Mouse (Mus musculus) kidney, embryonic 16.5 days (tissue): ENCODE data around the gene Acsm5. TPM values are rescaled to one million over a fixed set of nuclear protein-coding genes. Genes with fewer than 3 reads are reported as not detected.

Experiments
- ATAC-seq: fragments of 200-750 bp; cut with Nextera tagmentation; 2 replicates; pipeline ENCODE4 v1.8.0; 2017; ENCODE audit warnings: moderate TSS enrichment; ENCODE audit not compliant: low FRiP score, low TSS enrichment
- H3K27ac ChIP-seq: fragments of 300-500 bp; sonication (generic); 2 replicates; pipeline ENCODE4 v1.5.1; 2014; ENCODE audit warnings: low read length
- H3K27me3 ChIP-seq: fragments of 300-500 bp; sonication (generic); 2 replicates; pipeline ENCODE4 v1.6.1; 2014; ENCODE audit warnings: low read length, control low read depth, mixed read lengths; ENCODE audit not compliant: insufficient read depth
- H3K36me3 ChIP-seq: fragments of 300-500 bp; sonication (generic); 2 replicates; pipeline ENCODE4 v1.6.1; 2014; ENCODE audit warnings: low read length, control low read depth, mixed read lengths; ENCODE audit not compliant: insufficient read depth
- H3K4me1 ChIP-seq: fragments of 300-500 bp; sonication (generic); 2 replicates; pipeline ENCODE4 v1.6.1; 2014; ENCODE audit warnings: low read length, control low read depth, mixed read lengths; ENCODE audit not compliant: insufficient read depth
- H3K4me2 ChIP-seq: fragments of 300-500 bp; sonication (generic); replicated peaks from 2 replicates; pipeline ENCODE4 v1.6.1; 2014; ENCODE audit warnings: low read depth, low read length
- H3K4me3 ChIP-seq: fragments of 300-500 bp; sonication (generic); 2 replicates; pipeline ENCODE4 v1.5.1; 2014; ENCODE audit warnings: mild to moderate bottlenecking, low read length
- H3K9ac ChIP-seq: fragments of 300-500 bp; sonication (generic); replicated peaks from 2 replicates; pipeline ENCODE4 v1.6.1; 2014; ENCODE audit warnings: low read length
- H3K9me3 ChIP-seq: fragments of 300-500 bp; sonication (generic); 2 replicates; pipeline ENCODE4 v1.6.1; 2016; ENCODE audit warnings: low read length, control low read depth
- WGBS: fragments of 180-500 bp; shearing (Covaris S2); extraction: QIAGEN DNeasy Blood & Tissue Kit; methylation state at CpG from one replicate; pipeline ENCODE4 v1.1.7; 2014; 5-methylcytosine and 5-hydroxymethylcytosine counted together
- polyA plus RNA-seq: library from polyadenylated mRNA; unstranded; fragments of >200 nt; fragmentation: Nextera tagmentation; extraction: Ambion mirVana; gene quantifications from 2 replicates; pipeline ENCODE4 v1.2.1, GENCODE M21; 2015

Acsm5 gene
- polyA plus RNA-seq, result 1.2 TPM in 2 replicates

DNA sequence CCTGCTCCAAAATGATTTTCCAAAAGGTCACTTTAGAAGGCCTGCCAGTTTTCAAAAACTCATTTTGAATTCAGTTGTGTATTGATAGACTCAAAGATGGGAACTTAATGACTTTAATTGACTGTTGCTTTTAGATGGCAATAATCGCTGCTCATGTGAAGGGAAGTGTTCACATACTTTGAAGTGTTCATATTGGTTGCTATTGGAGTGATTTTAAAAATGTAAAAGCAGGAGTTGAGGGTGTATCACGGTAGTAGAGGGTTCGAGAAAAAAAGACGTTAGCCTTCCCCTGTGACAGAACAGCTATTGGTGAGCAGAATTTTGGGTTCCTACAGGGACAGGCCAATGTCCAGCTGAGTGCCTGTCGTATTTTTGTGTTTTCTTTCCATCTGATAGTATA lies at the start of gene Acsm5:
Acsm5 (plus strand) TSS at position 301 of the 400 bp plus-strand sequence.
- WGBS, result 73% methylated on average over 5 of the region's 5 CpGs
- no peaks in the 10 kb centered on the region for H3K4me1 ChIP-seq
- no peak within 1 kb of the TSS for H3K4me3 ChIP-seq
- no peak for ATAC-seq
- no peaks in the 10 kb centered on the region for H3K9me3 ChIP-seq
- H3K27me3 ChIP-seq, result no peaks in the 10 kb centered on the region
- no peak within 1 kb of the TSS for H3K4me2 ChIP-seq
- H3K36me3 ChIP-seq, result no peaks in the 10 kb centered on the region
- H3K9ac ChIP-seq, result no peak within 1 kb of the TSS
- no peak within 1 kb of the TSS for H3K27ac ChIP-seq

DNA sequence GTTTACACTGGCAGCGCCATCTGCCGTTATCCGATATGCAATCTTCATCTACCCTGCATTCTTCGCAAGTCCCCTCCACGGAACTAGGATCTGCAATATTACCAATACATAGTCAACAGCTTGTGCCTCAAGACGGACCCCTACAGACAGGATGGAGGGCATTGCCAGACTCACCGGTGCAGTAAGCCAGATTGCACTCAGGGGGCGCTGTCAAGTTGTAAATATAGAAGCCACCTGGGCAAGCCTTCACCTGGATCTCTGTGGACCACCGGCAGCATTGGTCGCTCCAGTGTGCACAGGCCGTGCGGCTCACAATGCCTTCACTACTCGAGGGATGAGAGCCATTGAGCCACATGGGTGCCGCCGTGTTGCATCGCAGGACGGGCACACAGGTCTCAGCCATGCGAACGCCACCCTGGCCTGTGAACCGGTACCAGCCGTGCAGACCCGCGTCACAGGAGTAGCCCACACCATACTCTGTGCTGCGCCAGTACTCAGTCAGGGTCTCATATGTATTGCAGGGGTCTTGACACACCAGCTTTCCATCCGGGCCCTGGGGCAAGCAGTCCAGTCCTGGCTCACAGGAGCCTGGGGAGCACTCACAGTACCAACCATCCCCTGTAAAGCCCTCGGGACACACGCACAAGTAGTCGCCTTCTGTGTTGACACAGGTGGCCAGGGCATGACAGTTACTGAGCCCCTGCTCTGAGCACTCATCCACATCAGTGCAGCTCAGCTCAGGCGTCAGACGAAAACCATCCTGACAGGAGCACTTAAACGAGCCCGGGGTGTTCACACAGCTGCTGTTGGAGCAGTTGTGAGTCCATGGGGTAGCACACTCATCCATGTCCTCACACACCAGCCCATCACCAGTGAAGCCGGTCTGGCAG lies 42.5 kb upstream of the Acsm5 start:
- H3K4me2 ChIP-seq, result 0 out of 2 replicates have a peak overlapping the region, but pooled peaks have one; percentile 10
- H3K36me3 ChIP-seq, result no peaks in the 10 kb centered on the region
- no peak overlapping the region for H3K27ac ChIP-seq
- H3K4me3 ChIP-seq, result no peak overlapping the region
- no peaks in the 10 kb centered on the region for H3K27me3 ChIP-seq
- H3K4me1 ChIP-seq, result peaks cover 7% of the 10 kb centered on the region; the same call in 1 of the 2 replicates
- 52% methylated on average over 33 of the region's 33 CpGs for WGBS
- H3K9ac ChIP-seq, result no peak overlapping the region
- no peaks in the 10 kb centered on the region for H3K9me3 ChIP-seq
- peak; percentile 95 for ATAC-seq

DNA sequence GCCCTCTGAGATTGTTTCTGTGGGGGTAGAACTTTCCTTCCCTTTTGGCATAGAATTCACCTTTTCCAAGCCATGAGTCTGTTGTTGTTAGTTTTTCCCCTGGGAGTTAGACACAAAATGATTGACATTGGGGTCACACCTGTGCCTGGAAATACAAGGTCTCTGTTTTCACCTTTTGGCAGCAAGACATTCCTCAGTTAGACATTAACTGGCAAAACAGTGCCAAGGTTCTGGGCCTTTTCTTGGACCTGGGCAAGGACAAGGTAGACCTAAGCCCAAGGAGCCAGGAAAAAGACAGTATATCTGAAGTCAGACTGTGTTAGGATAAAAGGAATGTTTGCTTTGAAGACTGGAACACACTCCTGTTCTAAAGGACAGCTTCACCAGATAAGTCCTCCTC lies 40.0 kb upstream of the Acsm5 start, which contains the start of gene Umod:
Umod (minus strand) TSS at position 27 of the 400 bp plus-strand sequence.
- Histone ChIP-seq H3K4me3 (no peak within 1 kb of the TSS), H3K9ac (no peak within 1 kb of the TSS), H3K36me3 (no peaks in the 10 kb centered on the region), H3K9me3 (no peaks in the 10 kb centered on the region), H3K4me2 (no peak within 1 kb of the TSS), H3K4me1 (peaks cover 7% of the 10 kb centered on the region; the same call in 1 of the 2 replicates), H3K27ac (peak within 1 kb of the TSS; percentile 29; the same call in 1 of the 2 replicates), H3K27me3 (no peaks in the 10 kb centered on the region)
- no peak for ATAC-seq

DNA sequence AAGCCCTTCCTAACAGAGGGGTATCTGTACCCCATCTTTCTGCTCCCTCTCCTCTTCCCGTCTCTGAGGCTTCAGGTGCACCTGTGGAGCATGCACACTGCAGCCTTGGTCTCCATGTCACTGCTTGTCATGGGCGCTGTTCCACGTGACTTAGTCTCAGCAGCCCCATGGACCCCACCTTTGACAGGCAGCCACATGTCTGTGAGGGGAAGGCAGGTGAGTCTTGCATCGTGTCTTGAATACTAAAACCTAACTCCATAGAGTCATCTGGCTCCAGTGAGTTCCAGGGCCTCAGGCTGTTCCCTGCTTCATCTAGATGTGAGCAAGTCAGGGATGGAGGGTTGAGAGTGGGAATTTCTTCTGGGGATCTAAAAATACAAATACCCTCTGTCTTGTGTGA lies 35.1 kb upstream of the Acsm5 start:
- H3K4me2 ChIP-seq, result no peak overlapping the region
- no peak overlapping the region for H3K4me3 ChIP-seq
- no peaks in the 10 kb centered on the region for H3K36me3 ChIP-seq
- no peaks in the 10 kb centered on the region for H3K27me3 ChIP-seq
- H3K4me1 ChIP-seq, result peaks cover 3% of the 10 kb centered on the region; the same call in 1 of the 2 replicates
- no peak overlapping the region for H3K9ac ChIP-seq
- no peak overlapping the region for H3K27ac ChIP-seq
- H3K9me3 ChIP-seq, result no peaks in the 10 kb centered on the region
- 86% methylated on average over 4 of the region's 4 CpGs for WGBS
- no peak for ATAC-seq

DNA sequence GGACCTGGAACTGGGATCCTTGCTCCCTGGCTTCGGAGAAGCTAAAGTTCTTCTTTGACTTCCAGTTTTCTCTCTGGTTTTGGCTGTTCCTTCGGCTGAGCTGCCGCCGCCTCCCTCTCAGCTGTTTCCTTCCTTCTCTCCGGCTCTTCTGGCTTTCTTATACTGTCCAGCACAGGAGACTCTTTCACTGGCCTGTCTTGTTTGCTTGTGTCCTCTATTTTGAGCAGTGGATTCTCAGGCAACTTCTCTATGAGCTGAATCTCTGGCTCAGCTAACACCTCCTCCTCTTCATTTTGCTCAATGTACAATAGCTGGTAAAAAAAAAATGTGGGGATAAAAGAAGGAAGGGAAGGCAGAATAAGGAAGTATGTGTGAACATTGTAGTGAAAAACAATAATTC lies 32.6 kb upstream of the Acsm5 start:
- Histone ChIP-seq H3K4me2 (no peak overlapping the region), H3K36me3 (no peaks in the 10 kb centered on the region), H3K4me1 (no peaks in the 10 kb centered on the region), H3K27me3 (no peaks in the 10 kb centered on the region), H3K4me3 (no peak overlapping the region), H3K9ac (no peak overlapping the region), H3K27ac (no peak overlapping the region), H3K9me3 (no peaks in the 10 kb centered on the region)
- ATAC-seq, result no peak
- 84% methylated on average over 5 of the region's 5 CpGs for WGBS

DNA sequence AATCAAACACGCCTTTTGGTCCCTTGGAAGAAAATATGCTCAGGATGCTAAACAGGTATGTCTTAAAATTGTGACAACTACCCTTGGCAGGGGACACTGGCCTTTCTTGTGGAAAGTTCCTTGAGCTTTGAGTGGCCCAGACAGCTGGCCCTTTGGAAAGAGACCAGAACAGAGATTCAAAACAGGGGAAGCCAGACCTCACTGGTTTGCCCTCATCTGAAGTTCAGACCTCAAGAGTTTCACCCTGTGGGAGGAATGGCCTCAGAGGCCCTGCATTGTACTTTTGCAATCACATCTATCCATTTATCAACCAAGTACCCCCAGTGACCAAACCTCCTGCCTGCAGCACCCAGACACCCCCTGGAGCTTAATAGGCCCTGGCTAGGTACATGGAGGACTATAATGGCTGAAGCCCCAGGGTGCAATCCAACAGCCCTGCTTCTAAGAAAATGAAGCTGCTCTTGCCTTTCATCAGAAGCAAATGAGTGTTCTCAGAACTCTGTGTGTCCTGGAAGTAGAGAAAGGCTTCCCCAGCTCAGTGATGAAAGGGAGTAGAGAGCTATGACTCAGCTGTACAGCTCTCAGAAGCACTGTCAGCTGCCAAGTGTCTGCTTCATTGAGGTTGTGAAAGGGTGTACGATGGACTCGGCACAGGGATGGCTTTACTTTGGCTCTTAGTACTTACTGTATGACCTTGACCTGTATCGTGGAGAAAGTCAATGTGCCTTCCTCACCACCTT lies 29.1 kb upstream of the Acsm5 start:
- ATAC-seq, result no peak

DNA sequence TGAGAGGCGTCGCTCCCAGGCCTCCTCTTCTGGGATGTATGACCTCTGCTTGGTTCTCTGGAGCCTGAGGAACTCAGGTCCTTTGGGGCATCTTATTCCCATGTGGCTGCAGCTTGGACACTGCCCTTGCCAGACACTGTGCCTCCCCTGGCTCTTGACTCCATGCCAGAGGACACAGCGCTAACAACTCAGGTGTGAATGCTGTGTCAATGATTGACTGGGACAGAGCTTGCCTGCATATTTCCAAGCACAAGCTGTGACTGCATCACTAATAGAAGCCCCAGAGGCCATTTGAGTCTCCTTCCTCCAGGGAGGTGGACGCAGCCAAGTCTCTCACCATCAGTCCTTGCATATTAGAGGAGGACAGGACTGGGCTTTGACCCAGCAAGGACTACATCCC lies 8.1 kb upstream of the Acsm5 start:
- peak overlapping the region; percentile 47; the same call in 1 of the 2 replicates for H3K27ac ChIP-seq
- WGBS, result 62% methylated on average over 4 of the region's 4 CpGs
- H3K9me3 ChIP-seq, result no peaks in the 10 kb centered on the region
- no peaks in the 10 kb centered on the region for H3K27me3 ChIP-seq
- no peaks in the 10 kb centered on the region for H3K36me3 ChIP-seq
- peak; percentile 93 for ATAC-seq
- no peak overlapping the region for H3K4me3 ChIP-seq
- H3K4me1 ChIP-seq, result no peaks in the 10 kb centered on the region
- H3K4me2 ChIP-seq, result no peak overlapping the region
- H3K9ac ChIP-seq, result no peak overlapping the region

More for the DNA sequence above, 29.1 kb upstream of the Acsm5 start:
- Histone ChIP-seq H3K4me2 (no peak overlapping the region), H3K9me3 (no peaks in the 10 kb centered on the region), H3K4me1 (no peaks in the 10 kb centered on the region), H3K27ac (no peak overlapping the region), H3K27me3 (no peaks in the 10 kb centered on the region), H3K36me3 (no peaks in the 10 kb centered on the region), H3K9ac (no peak overlapping the region), H3K4me3 (no peak overlapping the region)
- WGBS, result 78% methylated on average over 4 of the region's 4 CpGs

DNA sequence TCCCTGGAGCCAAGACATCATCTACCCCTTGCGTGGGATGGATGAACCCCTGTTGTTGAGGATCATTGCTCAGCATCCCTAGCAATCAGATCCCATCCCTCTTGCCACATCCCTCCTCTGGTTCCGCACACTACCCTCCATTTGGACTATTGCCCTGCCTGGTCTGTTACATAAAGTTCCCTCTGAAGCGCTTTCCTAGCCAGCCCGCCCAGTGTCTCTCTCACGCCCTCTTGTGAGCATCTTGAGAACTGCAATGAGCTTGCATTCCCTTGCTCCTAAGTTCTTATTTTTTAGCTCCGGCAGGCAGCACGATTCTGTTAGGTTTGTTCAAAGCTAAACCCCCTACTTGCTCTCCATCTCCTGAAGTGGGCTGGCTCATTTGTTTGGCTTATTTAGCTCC lies 6.2 kb upstream of the Acsm5 start:
- H3K9ac ChIP-seq, result no peak overlapping the region
- no peaks in the 10 kb centered on the region for H3K9me3 ChIP-seq
- H3K4me2 ChIP-seq, result no peak overlapping the region
- H3K4me1 ChIP-seq, result no peaks in the 10 kb centered on the region
- no peaks in the 10 kb centered on the region for H3K27me3 ChIP-seq
- H3K36me3 ChIP-seq, result no peaks in the 10 kb centered on the region
- no peak overlapping the region for H3K4me3 ChIP-seq
- ATAC-seq, result peak; percentile 70
- WGBS, result 21% methylated on average over 7 of the region's 7 CpGs
- no peak overlapping the region for H3K27ac ChIP-seq

DNA sequence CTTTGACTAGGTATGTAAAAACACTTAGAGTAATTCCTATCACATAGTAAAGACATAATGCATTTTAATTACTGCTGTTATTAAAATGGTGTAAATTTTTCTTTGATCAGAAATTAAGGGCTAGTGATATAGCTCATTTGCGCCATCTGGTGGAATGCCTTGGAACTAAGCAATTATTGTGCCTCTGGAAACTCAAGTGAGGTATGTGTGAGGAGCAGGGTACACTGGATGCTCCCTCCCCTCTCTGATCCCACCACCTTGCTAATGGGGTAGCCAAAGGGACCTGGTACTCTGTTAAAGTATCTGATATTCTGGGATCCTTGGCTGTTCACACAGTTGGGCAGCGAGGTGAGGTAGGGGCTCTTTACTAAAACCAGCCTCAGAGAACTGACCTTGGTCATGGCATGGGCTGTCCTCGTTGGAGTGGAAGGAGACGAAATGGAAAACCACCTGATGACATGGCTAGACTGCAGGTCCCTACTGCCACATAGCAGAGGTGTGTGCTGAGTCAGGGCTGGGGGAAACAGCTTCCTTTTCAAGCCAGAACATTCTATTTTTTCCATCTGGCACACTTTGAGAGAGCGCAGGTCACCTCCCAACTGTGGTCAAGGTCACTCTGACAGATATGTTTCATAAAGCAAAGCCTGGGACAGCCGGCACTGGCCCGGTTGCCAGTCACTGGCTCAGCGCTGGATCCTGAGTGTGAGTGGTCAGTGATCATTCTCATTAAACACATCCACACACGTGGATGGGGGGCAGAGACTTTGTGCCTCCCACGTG lies 3.6 kb upstream of the Acsm5 start:
- H3K9me3 ChIP-seq, result no peaks in the 10 kb centered on the region
- H3K27ac ChIP-seq, result no peak overlapping the region
- no peaks in the 10 kb centered on the region for H3K4me1 ChIP-seq
- no peak overlapping the region for H3K4me2 ChIP-seq
- no peak for ATAC-seq
- no peak overlapping the region for H3K9ac ChIP-seq
- H3K4me3 ChIP-seq, result no peak overlapping the region
- WGBS, result 65% methylated on average over 10 of the region's 10 CpGs
- no peaks in the 10 kb centered on the region for H3K27me3 ChIP-seq
- no peaks in the 10 kb centered on the region for H3K36me3 ChIP-seq
